In the genomic region with DNA sequence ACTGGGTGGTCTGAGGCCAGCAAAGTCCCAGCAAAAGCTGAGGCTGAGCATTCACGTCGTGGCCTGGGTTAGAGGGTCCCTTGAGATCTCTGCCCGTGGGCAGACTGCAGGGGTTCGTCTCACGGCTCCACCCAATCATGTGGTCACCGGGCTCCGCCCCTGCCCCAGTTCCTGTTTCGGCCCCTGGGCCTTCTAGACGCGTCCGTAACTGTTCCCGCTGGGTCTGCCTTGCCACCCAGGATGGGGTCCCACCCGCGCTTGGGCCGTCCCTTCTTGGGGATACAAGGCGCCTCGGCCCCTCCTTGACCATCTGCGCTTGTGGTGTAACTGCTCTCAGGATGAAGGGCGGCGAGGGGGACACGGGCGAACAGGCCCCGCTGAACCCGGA, we compare ENCODE assay signal across 8 mouse cellular contexts. TPM values are rescaled to one million over a fixed set of nuclear protein-coding genes. Genes with fewer than 3 reads are reported as not detected.
DNase-seq lines count a peak whose midpoint lies in the region; ATAC-seq lines count a peak whose summit lies in the region.

Gene Orai3, plus strand, starts transcription at position 165 of the 388 bp plus-strand sequence.

- peak within 1 kb of the TSS; percentile 79 for H3K4me3 ChIP-seq in embryonic facial prominence, embryonic 15.5 days (replicated peaks)

- no peaks in the 10 kb centered on the region for H3K9me3 ChIP-seq in embryonic facial prominence, embryonic 15.5 days (replicated peaks)

- H3K36me3 ChIP-seq in embryonic facial prominence, embryonic 15.5 days, result peaks cover 32% of the 10 kb centered on the region

- peaks cover 40% of the 10 kb centered on the region for H3K4me1 ChIP-seq in embryonic facial prominence, embryonic 15.5 days

- peak within 1 kb of the TSS; percentile 95 for H3K27ac ChIP-seq in embryonic facial prominence, embryonic 15.5 days (replicated peaks)

- 0% methylated on average over 24 of the region's 24 CpGs for WGBS in embryonic facial prominence, embryonic 15.5 days

- H3K4me2 ChIP-seq in embryonic facial prominence, embryonic 15.5 days (replicated peaks), result peak within 1 kb of the TSS; percentile 89

- H3K27me3 ChIP-seq in embryonic facial prominence, embryonic 15.5 days, result no peaks in the 10 kb centered on the region

- ATAC-seq in embryonic facial prominence, embryonic 15.5 days (ENCODE audit: insufficient number of reproducible peaks, low FRiP score, low TSS enrichment, low read depth), result peak; percentile 83

- H3K9ac ChIP-seq in embryonic facial prominence, embryonic 15.5 days, result peak within 1 kb of the TSS; percentile 93

- DNase-seq in 3134 (ENCODE audit: extremely low read depth, insufficient read length, low spot score) (peak; percentile 83), liver (peak; percentile 86)
- DNase-seq in adrenal gland, postnatal 25 days, result peak; percentile 90
- peak; percentile 92 for DNase-seq in heart, adult 8-10 months (ENCODE audit: low spot score)
- peak; percentile 93 for DNase-seq in kidney, adult 9 months
- peak; percentile 70 to 85 for DNase-seq in monocyte, adult 2 months (ENCODE audit: low read depth in 1 of 2, low spot score in 2 of 2)
- peak; percentile 84 to 91 for DNase-seq in spleen, postnatal 4 days (ENCODE audit: low spot score in 2 of 2)

RNA-seq across cellular contexts. Expression of gene Orai3, which starts in this region (rescaled TPM):
- total RNA-seq in adrenal gland, postnatal 25 days (2021), result 31.5 and 37.2 TPM in 2 replicates
- polyA plus RNA-seq in embryonic facial prominence, embryonic 15.5 days (2015; fragmentation: Nextera tagmentation; extraction: Ambion mirVana), result 27.6 and 28.1 TPM in 2 replicates
- total RNA-seq in heart, adult 8-10 months (2022), result 10 to 100 TPM; 20.0 to 26.6 (median 24.7) TPM

Comparison
In these comparisons a context has a peak if more than half of its experiments do, and no peak if none do; other contexts are left out.
1. Peak in every context shown above with its lines: DNase-seq, ATAC-seq, H3K4me3 ChIP-seq and H3K27ac ChIP-seq.